8 mouse cellular contexts compared by ENCODE assay signal in the genomic region with DNA sequence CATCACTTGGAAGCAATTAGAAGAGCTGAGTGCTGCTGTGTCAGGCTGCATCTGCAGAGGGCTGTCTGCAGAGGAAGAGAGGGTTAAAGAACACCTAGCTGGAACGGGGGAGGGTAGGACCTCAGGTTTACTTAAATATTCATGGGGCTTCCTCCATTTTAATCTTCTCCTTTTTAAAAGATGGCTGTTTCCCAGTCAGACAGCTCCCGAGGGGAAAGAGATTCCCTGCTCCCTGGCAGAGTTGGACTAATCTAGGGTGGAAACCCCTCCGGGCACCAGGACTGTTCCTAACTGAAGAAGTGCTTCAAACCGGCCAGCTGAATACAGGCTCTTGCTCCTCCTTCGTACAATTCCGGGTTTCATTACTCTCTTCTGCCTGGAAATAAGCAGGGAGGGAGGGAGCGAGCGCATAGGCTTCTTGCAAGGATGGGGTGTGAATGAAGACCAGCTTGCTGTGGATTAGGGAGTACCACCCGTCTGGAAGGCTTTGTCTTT.
DNase-seq lines count a peak whose midpoint lies in the region; ATAC-seq and TF ChIP-seq lines count a peak whose summit lies in the region.

No protein-coding gene starts in this region.

- H3K27me3 ChIP-seq in heart, embryonic 11.5 days (ENCODE audit: control insufficient read depth, insufficient read depth, low read length) = no peaks in the 10 kb centered on the region
- H3K27me3 ChIP-seq in heart, embryonic 16.5 days (ENCODE audit: control insufficient read depth, insufficient read depth, low read length) = no peaks in the 10 kb centered on the region
- no peaks in the 10 kb centered on the region for H3K27me3 ChIP-seq in midbrain, embryonic 13.5 days

- ATAC-seq in heart, embryonic 11.5 days (replicated peaks; ENCODE audit: insufficient number of reproducible peaks, low FRiP score, low TSS enrichment) = no peak
- ATAC-seq in heart, embryonic 16.5 days (replicated peaks; ENCODE audit: extremely low read depth, insufficient read depth, low FRiP score) = no peak
- peak; percentile 81 for ATAC-seq in midbrain, embryonic 13.5 days
- no peak for ATAC-seq in granulocyte monocyte progenitor cell, adult 5-6 weeks (replicated peaks; ENCODE audit: poor library complexity, severe bottlenecking)
- ATAC-seq in monocyte, adult 5-6 weeks (replicated peaks; ENCODE audit: insufficient number of reproducible peaks, low FRiP score, low TSS enrichment, poor library complexity, severe bottlenecking) = no peak

- H3K9me3 ChIP-seq in heart, embryonic 11.5 days (replicated peaks; ENCODE audit: control insufficient read depth, low read length) = no peaks in the 10 kb centered on the region
- H3K9me3 ChIP-seq in heart, embryonic 16.5 days (replicated peaks; ENCODE audit: control insufficient read depth, low read length) = no peaks in the 10 kb centered on the region
- H3K9me3 ChIP-seq in midbrain, embryonic 13.5 days = no peaks in the 10 kb centered on the region

- TF ChIP-seq POLR2A in cortical plate, adult 2 months (IDR thresholded peaks at IDR 0.05; ENCODE audit: extremely low read depth, insufficient read depth, low read length) = peak; percentile 52; the same call in 1 of the 2 replicates

- peak overlapping the region; percentile 55 for H3K4me2 ChIP-seq in heart, embryonic 11.5 days
- H3K4me2 ChIP-seq in heart, embryonic 16.5 days (ENCODE audit: low read depth, low read length) = peak overlapping the region; percentile 61
- H3K4me2 ChIP-seq in midbrain, embryonic 13.5 days (replicated peaks) = peak overlapping the region; percentile 50

- peaks cover 16% of the 10 kb centered on the region for H3K4me1 ChIP-seq in heart, embryonic 11.5 days (ENCODE audit: control insufficient read depth, insufficient read depth, low read length)
- H3K4me1 ChIP-seq in cortical plate, adult 2 months (ENCODE audit: control insufficient read depth, insufficient read depth, low read length) = peaks cover 12% of the 10 kb centered on the region
- peaks cover 26% of the 10 kb centered on the region for H3K4me1 ChIP-seq in heart, embryonic 16.5 days (ENCODE audit: control insufficient read depth, insufficient read depth, low read length)
- H3K4me1 ChIP-seq in midbrain, embryonic 13.5 days (replicated peaks) = peaks cover 63% of the 10 kb centered on the region

- DNase-seq in heart, postnatal 4 days = no peak
- DNase-seq in kidney, postnatal 4 days = peak; percentile 37 to 59

- no peak overlapping the region for H3K27ac ChIP-seq in heart, embryonic 11.5 days (ENCODE audit: low read depth, low read length)
- peak overlapping the region; percentile 93 for H3K27ac ChIP-seq in cortical plate, adult 2 months (ENCODE audit: insufficient read depth, low read length)
- H3K27ac ChIP-seq in heart, embryonic 16.5 days (ENCODE audit: low read length) = peak overlapping the region; percentile 43
- H3K27ac ChIP-seq in midbrain, embryonic 13.5 days = peak overlapping the region; percentile 89

- peak overlapping the region; percentile 19; the same call in 1 of the 2 replicates for H3K4me3 ChIP-seq in heart, embryonic 11.5 days (ENCODE audit: low read depth, low read length)
- H3K4me3 ChIP-seq in cortical plate, adult 2 months (ENCODE audit: insufficient read depth, low read length) = peak overlapping the region; percentile 81
- H3K4me3 ChIP-seq in heart, embryonic 16.5 days (ENCODE audit: low read length) = peak overlapping the region; percentile 40
- peak overlapping the region; percentile 40 for H3K4me3 ChIP-seq in midbrain, embryonic 13.5 days (replicated peaks)

- 0 out of 2 replicates have a peak overlapping the region, but pooled peaks have one; percentile 28 for H3K9ac ChIP-seq in heart, embryonic 11.5 days (ENCODE audit: low read depth, low read length)
- H3K9ac ChIP-seq in heart, embryonic 16.5 days (ENCODE audit: low read length) = peak overlapping the region; percentile 61
- peak overlapping the region; percentile 57 for H3K9ac ChIP-seq in midbrain, embryonic 13.5 days (replicated peaks)

- TF ChIP-seq CTCF in cortical plate, adult 2 months (IDR thresholded peaks at IDR 0.05; ENCODE audit: extremely low read depth, insufficient read depth, low read length) = no peak

- H3K36me3 ChIP-seq in heart, embryonic 11.5 days (ENCODE audit: control insufficient read depth, insufficient read depth, low read length) = no peaks in the 10 kb centered on the region
- no peaks in the 10 kb centered on the region for H3K36me3 ChIP-seq in heart, embryonic 16.5 days (ENCODE audit: control insufficient read depth, insufficient read depth)
- no peaks in the 10 kb centered on the region for H3K36me3 ChIP-seq in midbrain, embryonic 13.5 days

- WGBS in heart, embryonic 11.5 days (ENCODE audit: insufficient replicate concordance) = 19% methylated on average over 9 of the region's 9 CpGs
- 22% methylated on average over 9 of the region's 9 CpGs for WGBS in heart, embryonic 16.5 days
- WGBS in midbrain, embryonic 13.5 days = under 1% methylated on average over 9 of the region's 9 CpGs

Comparison
In these comparisons a context has a peak if more than half of its experiments do, and no peak if none do; other contexts are left out.
1. H3K4me3 ChIP-seq: peak in every context shown above with its lines; median percentile 81 in cortical plate, adult 2 months; 40 in heart, embryonic 16.5 days; 40 in midbrain, embryonic 13.5 days; 19 in heart, embryonic 11.5 days.